Mouse (Mus musculus): ENCODE data around the gene Olfr943. TPM values are rescaled to one million over a fixed set of nuclear protein-coding genes. Genes with fewer than 3 reads are reported as not detected.

Gene Olfr943
- 0.06 TPM in 1 of 2 replicates, not detected in the other for polyA plus RNA-seq (2012; ENCODE audit: low replicate concordance)

GRCm38 (mm10) chr9:39166004-39166403 is at the start of gene Olfr943:
Gene Olfr943 (plus strand): TSS chr9:39166304.

DNA sequence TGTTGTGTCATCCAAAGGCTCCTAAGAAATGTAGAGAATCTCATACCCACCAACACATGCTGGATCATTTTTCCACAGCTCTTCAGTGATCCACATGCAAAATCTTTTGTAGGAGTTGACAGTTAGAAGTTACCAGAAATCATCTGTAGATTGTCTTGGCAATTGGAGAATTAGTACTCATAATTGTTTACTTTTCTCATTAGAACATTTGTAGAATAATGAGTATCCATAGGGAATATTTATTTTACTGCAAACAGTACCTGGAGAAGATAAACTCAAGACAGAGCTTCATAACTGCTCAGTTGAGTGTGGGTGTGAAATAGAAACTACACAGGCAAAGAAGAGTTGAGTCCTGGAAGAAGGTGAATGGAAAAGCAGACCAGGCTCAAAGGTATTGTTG is 38.3 kb upstream of the Olfr943 start, which contains the start of gene Olfr27:
Gene Olfr27, plus strand, starts transcription at position 301 of the 400 bp plus-strand sequence.

DNA sequence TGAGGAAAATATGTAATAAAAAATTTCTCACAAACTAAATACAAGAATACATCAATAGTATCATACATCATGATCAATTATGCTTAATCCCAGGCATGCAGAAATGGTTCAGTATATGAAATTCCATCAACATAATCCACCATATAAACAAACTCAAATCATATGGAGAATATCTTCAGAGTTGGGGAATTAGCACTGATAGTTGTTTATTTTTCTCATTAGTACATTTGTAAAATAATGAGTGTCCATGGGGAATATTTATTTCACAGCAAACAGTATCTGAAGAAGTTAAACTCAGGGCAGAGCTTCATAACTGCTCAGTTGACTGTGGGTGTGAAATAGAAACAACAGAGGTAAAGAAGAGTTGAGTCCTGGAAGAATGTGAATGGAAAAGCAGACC is 35.5 kb downstream of the Olfr943 start, which contains the start of gene Olfr944:
Gene Olfr944, plus strand, starts transcription at position 301 of the 400 bp plus-strand sequence.

Other genes with a start within 250 kb of the Olfr943 start
- gene Olfr930, start 236.5 kb upstream of the Olfr943 start, polyA plus RNA-seq (2012; ENCODE audit: low replicate concordance): not detected in 2 replicates
- not detected in 2 replicates for gene Olfr933, start 194.0 kb upstream of the Olfr943 start, polyA plus RNA-seq (2012; ENCODE audit: low replicate concordance)
- gene Olfr934, start 178.0 kb upstream of the Olfr943 start, polyA plus RNA-seq (2012; ENCODE audit: low replicate concordance): not detected in 2 replicates
- not detected in 2 replicates for gene Olfr935, start 166.6 kb upstream of the Olfr943 start, polyA plus RNA-seq (2012; ENCODE audit: low replicate concordance)
- gene Olfr146, start 142.9 kb upstream of the Olfr943 start, polyA plus RNA-seq (2012; ENCODE audit: low replicate concordance): not detected in 2 replicates
- gene Olfr937, start 101.4 kb upstream of the Olfr943 start, polyA plus RNA-seq (2012; ENCODE audit: low replicate concordance): not detected in 2 replicates
- not detected in 2 replicates for gene Olfr938, start 87.4 kb upstream of the Olfr943 start, polyA plus RNA-seq (2012; ENCODE audit: low replicate concordance)
- not detected in 2 replicates for gene Olfr27, start 38.2 kb upstream of the Olfr943 start, polyA plus RNA-seq (2012; ENCODE audit: low replicate concordance)
- not detected in 2 replicates for gene Olfr944, start 35.6 kb downstream of the Olfr943 start, polyA plus RNA-seq (2012; ENCODE audit: low replicate concordance)
- gene Olfr1537, start 83.7 kb downstream of the Olfr943 start, polyA plus RNA-seq (2012; ENCODE audit: low replicate concordance): not detected in 2 replicates
- not detected in 2 replicates for gene Olfr945, start 110.5 kb downstream of the Olfr943 start, polyA plus RNA-seq (2012; ENCODE audit: low replicate concordance)
- gene Olfr948, start 159.7 kb downstream of the Olfr943 start, polyA plus RNA-seq (2012; ENCODE audit: low replicate concordance): not detected in 2 replicates
- gene Olfr951, start 221.1 kb downstream of the Olfr943 start, polyA plus RNA-seq (2012; ENCODE audit: low replicate concordance): not detected in 2 replicates